Mouse (Mus musculus) cortical plate, adult 2 months (tissue): ENCODE data around the gene Tmco3.

Experiments
- CTCF ChIP-seq: fragments of 200-500 bp; IDR thresholded peaks from 2 replicates; pipeline ENCODE4 v1.5.1; 2011; ENCODE audit warnings: mild to moderate bottlenecking, control low read depth, low read length; ENCODE audit not compliant: insufficient read depth; ENCODE audit errors: extremely low read depth
- POLR2A ChIP-seq: fragments of 200-500 bp; IDR thresholded peaks from 2 replicates; pipeline ENCODE4 v1.6.1; 2011; ENCODE audit warnings: mild to moderate bottlenecking, low read length, control low read depth; ENCODE audit not compliant: insufficient read depth; ENCODE audit errors: extremely low read depth

GRCm38 (mm10) chr8:13306309-13306909 is 18.4 kb downstream of the Tmco3 start:
- no peak for TF ChIP-seq POLR2A
- TF ChIP-seq CTCF: no peak
